Mouse (Mus musculus) layer of hippocampus, postnatal 25 days (tissue): ENCODE measurements at regions not wholly inside any gene's neighbourhood (a gene's known extent, or its start where the extent isn't known, plus 50 kb on each side); places are given as distances from the start of the nearest gene placed in this dataset.

ENCODE experiments used
- DNase-seq, 2 experiments: peaks; one replicate each; pipeline ENCODE4 v3.0.0; 2022; ENCODE audit warnings: mixed read lengths in 2 of 2, low spot score in 1 of 2; ENCODE audit errors: extremely low spot score in 1 of 2

DNA sequence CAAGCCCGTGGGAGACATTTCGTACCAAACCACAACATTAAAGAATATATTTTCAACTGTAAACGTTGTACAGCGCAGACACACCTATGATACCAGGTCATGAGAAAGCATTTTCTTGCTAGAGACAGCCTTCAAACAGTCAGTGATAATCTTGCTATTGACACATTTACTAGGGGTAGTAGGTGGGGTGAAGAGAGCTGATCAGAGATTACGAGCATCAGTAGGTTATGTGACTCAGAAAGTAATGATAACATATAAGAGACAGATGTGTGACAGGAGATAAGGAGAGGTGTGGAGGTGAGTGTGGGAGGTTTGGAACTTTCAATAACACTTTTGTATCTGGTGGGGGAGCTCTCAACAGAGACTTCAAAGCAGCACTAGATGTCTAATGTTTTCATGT is 231.5 kb upstream of the Satb1 start:
- DNase-seq: no peak

DNA sequence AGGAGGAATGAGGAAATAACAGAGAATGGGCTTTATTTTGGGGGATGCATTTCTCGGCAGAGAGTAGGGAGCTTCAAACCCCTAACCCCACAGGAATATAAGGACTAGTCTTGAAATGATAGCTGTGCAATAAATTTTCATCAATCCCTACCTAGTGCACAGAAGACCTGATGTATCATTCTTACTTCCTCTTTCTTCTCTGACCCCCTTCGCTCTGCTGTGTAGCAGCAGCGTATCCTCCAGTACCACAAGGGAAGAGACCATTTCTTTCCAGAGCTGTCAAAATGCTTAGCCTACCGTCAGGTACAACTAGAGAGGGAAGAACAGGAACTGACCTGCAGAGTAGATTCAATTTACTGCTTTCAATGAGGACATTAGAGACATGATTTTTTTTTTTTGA is 230.0 kb upstream of the Satb1 start:
- no peak for DNase-seq

DNA sequence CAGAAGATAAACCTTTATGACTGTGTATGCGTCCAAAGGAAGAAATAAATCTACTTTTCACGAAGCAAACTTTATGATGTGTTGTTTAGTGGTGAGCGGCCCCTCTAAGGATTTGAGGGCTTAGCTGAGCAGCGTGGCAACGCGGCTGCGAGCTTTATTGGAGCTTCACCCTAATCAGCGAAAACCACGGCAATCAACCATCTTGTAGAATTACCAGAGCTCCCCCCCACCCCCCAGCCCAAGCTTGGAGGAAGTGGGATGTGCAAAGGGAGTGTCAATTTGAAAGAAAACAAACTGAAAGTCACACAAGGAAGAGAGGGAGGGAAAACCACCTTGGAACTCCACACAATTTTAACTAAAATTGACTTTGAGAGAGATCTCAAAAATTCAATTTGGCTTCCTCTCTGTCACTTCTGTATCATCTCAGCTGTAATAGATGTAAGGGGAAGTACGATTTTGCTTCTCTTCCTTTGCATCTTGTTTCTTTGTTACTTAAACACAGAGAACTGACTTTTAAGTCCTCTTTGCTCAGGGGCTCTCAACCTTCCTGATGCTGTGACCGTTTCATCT is 229.1 kb upstream of the Satb1 start:
- no peak for DNase-seq

DNA sequence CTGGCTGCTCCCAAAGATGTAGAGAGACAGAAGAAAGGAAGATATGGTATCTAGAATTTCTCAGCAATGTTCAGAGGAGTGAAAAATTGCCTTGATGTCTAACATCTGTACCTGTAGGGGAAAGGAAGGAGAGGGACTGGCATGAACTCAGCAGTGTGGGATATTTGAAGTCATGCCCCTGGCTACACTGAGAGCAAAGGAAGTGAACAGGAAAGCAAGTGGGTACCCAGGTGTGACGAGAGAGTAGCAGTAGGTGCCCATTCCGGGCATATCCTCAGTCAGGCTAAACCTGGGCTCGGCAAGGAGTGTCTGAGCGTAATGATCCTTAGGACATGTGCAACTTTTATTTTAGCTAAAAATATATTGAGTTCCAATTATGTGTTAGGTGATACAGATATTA is 203.4 kb upstream of the Satb1 start:
- no peak for DNase-seq

DNA sequence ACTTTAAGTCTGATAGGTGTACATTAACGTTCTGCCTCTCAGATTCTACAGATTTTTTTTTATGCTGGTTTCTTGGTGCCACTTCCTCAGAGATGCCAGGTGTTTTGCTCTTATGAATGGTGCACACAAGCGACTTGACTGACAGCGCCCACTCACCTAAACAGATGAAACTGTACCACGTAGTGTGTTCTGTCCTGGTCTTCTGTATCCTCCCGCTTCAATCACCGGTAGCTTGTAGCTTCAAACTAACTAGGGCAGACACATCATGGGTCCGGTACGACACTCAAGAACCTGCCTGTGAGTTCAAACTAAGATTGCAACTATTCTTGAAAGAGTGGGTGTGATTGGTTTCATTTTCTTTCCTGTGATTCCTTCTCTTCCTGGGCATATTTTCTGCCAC is 198.0 kb upstream of the Satb1 start:
- no peak for DNase-seq

DNA sequence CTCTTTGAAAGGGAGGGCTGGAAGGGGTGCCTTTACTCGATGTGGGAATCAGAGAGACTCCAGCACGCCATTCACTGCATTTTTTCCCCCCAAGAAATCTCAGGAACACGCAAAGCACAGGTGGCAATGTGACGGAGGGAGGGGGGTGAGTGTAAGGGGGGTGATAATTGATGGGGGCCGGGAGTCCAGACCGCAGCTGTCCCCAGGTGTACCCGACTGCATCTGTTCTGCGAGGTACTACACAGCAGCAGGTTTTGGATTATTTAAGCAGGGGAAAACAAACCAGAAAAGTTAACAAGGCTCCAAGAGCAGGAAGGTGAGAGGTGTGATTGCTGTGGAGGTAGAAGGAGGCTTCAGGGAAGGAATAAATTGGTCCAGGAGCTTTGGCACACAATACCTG is 153.8 kb upstream of the Satb1 start:
- DNase-seq: no peak

DNA sequence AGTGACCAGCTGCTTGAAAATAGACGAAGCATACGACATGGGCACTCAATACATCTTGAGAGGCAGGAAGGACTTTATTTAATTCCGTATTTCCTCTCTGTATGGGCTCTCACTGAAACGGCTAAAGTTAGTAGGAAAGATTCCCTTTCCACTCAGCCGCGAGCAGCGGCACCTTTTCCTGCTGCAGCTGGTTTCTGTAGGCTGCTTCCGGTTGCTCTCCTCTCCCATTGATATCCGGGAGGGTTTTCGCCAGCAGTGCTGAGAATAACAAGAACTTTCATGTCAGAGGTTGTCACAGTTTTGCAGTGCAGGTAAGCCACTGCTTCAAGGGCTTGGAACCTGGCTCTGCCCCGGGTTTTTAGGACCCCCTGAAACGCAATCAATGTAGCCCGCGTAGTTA is 153.1 kb upstream of the Satb1 start:
- DNase-seq: no peak

DNA sequence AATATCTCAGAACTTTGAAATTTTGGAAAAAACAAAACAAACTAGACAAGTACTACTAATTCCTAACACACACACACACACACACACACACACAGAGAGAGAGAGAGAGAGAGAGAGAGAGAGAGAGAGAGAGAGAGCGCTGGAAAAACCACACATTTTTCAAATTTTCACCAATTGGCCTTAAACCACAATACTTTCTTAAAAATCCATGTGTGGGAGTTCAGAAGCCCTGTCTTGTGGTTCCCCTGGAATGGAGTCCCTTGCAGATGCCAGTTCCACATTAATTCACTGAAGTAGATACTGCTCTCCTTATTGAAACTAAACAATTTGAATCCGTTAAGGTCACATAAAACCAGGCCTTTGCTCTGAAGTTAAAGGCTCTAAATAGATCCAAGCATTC is 146.0 kb upstream of the Satb1 start:
- no peak for DNase-seq

DNA sequence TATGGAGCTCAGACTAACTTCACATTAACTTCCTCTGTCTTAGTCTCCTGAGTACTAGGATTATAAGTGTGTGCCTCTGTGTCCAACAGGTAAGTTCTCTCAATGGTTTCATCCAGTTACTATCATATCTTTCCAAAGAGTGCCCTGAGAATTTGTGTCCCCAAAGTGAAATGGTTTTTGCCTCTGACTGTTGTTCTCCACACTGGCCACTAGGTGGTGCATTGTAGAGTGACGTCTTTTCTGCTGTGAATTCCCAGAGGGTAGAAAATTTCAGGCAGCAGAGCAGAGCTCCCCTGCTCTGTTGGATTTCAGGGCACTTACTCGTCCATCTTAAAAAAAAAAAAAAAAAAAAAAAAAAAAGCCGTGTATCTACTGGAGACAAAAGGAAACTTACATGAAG is 138.4 kb upstream of the Satb1 start:
- no peak for DNase-seq

DNA sequence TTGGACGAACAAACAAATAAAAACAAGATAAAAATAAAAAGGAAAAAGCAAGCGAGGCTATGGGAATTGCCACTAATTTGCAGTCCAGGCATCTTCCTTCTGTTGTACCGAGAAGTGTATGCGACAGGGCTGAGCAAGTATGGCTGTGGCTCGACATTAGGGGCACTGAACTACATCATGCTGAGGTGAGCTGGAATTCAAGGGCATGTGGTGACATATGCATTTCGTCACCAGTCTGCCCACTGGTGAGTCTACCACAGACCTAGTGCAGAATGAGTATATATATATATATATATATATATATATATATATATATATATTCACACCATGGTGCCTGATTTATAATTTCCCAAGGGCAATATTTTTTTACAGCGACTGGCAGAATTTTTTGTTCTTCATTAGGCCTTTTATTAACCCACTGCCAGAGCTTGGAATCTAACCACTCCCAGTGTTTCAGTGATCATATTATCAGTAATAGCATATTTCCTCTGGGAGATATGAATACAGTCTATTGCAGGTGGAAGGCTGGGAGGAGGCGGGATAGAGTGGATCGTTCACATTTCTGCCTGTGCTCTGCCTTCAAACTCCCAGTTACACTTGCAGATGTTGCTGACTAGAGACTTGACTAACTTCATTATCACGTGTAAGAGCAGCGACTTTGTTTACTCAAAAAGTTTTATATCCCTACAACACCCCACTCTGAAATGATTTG is 133.6 kb upstream of the Satb1 start:
- no peak for DNase-seq

DNA sequence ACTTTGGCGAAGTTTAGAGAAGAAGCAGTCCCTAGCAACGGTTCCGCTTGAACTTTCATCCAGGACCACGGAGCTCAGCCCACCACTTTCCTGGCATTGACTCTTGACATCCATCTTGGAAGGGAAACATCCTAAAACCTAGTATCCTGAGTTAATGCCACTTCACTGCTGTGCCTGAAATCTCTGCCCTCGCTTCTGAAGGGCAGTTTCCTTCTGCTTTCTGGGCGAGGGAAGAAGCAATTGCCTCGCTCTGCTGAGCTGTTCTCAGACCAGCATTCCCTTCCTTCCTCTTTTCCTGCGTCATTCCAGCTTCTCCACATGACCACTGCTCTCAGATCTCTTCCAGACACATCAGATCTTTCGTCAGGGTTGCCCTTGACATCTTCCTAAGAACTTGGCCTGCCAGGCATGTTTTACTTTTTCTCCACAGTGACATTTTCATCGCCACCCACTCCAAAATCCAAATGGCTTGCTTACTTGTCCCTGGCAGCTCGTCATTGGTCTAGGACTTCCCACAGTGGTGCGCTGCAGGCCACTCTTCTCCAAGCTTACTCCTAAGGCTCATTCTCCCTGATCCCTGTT is 129.5 kb upstream of the Satb1 start:
- no peak for DNase-seq

DNA sequence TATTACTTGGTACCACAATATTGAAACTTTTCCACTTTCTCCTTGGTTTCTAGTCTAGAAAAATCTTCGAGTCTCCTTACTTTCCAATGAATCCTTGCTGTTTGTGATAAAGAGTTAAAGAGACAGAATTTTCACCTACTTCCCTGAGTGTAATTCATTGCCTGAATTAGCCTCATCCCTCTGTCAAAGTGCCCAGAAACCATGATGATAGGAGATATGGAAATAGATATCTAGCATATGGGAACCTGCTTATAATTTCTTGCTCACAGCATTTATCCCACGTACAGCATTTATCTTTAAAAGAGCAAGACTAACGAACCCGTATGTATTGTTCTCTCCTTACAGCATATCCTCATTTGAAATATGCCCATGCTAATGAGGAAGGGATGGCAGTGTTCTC is 128.2 kb upstream of the Satb1 start:
- DNase-seq: no peak

DNA sequence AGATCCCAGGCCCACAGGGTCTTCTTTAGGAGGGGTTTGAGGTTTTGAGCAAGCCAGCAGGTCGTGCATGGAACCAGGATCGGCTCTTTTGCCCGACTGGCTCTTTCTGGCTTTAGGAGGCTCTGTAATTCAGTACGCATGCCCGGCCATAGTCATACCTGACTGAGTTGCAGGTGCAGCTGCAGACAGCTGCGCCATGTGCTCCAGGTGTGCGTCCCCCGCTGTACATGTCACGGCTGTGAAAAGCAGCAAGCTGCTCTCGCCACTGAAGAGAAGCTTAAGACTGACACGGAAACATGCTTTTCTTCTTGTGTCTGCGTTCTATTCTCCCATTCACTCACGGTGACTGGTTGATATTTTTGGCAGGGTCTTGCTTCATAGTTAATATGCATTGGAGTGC is 123.2 kb upstream of the Satb1 start:
- DNase-seq: no peak

DNA sequence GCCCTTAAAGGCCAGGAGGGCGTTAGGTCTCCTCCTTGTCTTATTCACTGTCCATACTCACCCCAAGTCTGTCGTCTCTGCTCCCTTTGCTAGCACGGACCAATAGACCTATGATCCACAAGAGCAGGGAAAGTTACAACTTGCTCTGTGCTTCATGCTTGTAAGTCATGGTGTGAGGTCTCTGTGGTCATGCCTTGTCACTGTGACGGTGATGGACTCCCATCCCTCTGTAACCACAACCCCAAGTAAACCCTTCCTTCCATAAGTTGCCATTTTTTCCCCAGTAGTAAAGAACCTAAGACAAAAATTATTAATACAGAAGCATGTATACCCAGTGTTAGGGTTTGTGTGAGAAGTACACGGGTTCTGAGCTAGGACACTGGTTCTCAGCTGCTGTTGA is 104.6 kb upstream of the Satb1 start:
- DNase-seq: no peak

DNA sequence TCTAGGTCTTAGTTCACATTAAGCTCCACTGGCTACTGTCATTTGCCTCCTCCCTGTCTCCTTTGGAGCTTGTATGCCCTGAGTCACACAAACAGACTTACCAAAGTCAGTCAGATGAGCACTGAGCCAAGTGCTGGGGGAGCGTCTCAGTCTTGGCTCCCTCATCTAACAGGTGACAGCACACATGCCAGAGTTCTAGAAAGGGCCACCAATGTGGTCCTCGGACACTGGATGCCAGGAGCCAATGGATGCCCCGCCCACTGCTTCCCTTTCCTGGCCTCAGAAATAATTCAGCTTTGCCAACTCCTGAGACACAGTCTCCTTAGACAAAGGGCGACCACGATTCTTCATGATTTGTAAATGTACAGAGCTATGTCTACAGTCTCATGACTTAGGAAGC is 103.0 kb upstream of the Satb1 start:
- DNase-seq: no peak

DNA sequence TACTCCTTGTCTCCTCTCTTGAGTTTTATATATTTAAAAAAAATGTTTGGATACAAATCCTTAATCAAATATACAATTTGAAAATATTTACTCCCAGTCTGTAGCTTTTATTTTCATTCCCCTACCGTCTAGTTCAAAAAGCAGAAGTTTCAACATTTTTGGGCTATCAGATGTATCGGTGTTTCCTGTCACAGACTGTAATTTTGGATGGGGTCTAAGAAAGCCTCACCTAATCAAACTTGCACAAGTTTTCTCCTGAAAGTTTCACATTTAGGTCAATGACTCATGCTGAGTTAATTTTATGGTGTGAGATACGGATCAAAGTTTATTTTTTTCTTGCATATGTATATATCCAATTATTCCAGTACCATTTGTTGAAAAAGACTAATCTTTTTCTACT is 93.3 kb upstream of the Satb1 start:
- DNase-seq: no peak

DNA sequence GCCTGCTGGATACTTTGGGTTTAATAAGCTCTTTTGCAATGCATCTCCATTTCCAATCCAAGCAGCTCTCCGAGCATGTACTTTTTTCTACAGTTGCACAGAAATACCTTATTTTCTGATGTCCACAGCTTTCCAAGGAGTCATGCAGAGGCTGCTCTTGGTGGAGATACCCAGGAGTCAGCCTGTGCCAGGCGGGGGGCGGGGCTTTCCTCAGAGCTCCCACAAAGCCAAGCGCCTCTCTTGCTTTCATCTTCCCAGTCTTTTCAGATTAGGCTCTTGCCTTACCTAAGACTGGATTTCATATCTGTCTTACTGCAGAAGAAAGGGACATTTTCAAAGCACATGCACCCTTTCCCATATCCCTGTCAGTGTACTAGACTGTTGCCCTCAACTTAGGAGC is 73.9 kb upstream of the Satb1 start:
- DNase-seq: no peak

DNA sequence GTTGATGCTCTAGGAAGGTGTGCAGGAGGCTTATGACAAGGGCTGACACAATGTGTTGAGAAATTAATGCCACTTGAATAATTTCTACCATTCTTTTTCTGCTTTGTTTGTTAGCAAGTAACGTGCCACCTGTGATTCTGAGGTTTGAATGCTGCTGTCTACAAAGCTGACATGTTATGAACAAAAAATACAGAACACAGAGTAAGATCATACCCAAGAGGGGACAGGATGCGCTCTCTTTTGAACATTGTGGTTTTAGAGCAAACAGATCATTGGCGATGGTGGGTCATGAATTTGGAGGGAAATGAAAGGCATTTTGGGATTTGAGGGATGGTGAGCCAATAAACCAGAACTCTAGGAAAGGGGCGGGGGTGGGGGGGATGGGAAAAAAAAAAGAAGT is 73.3 kb upstream of the Satb1 start:
- DNase-seq: no peak

DNA sequence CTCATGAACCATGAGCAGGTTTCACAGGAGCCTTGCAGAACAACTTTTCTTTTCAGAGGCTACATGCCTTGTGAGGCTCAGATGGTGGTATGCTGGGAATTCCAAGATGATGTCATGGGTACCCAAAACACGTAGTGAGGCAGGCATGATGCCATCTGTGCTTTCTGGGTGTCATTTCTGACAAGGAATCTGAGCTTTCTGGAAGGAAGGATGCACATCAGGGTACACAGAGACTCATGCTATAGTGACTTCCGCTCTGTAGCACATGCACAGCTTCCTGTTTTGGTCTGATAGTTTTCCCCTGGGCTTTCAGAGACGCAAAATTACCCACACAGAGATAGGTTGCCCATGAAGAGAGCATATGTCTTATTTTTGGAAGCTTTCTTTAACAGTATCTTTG is 70.8 kb upstream of the Satb1 start:
- DNase-seq: no peak

DNA sequence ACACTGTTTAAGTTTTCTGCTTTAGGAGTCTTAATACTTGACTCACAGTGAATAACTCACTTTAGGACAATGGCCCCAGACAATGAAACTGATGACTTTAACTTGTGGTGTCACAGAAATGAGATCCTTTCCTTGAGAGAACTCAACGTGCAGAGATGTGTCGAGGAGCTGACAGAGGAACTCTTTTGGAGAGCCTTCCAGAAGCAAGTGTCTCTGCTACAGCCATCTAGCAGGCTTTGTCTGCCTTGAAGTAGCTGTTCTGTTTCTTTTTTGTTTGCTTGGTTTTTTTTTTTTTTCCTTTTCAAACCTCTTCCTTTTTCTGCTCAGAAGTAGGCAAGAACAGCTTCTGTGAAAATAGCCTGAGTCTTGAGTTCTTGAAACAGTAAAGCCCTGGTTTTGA is 66.3 kb upstream of the Satb1 start:
- no peak for DNase-seq

DNA sequence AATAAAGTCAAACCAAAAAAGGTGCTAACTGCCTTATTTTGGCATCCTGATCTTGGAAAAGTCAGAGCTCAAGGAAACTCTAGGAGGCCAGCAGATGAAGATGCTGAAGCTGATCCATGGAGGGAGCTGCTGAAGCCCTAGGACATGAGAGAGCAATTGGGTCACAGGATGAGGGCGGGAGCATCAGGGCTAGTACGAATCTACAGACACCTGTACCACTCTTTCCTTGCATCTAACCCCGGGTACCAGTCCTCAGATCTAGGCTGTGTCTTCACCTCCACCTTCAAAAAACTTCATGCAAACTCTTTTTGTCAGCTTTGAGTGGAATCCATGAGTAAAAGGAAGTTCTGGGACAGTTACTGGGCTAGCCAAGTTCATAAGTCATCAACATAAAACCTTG is 63.1 kb upstream of the Satb1 start:
- no peak for DNase-seq

DNA sequence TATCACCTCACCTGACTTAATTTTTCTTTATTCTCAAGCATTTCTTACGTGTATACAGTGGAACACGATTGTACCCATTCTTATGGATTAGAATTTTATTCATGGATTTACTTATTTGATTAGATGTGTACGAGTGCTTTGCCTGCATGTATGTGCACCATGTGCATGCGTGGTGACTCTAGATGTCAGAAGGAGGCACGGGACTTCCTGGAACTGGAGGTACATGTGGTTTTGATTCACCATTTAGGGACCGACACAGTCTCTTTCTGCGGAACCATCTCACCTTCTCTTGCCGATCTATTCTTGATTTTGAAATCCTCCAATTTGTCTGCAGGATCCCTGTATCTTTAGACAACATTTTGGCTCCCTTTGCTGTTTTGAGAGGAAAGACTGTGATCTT is 61.2 kb upstream of the Satb1 start:
- DNase-seq: no peak

DNA sequence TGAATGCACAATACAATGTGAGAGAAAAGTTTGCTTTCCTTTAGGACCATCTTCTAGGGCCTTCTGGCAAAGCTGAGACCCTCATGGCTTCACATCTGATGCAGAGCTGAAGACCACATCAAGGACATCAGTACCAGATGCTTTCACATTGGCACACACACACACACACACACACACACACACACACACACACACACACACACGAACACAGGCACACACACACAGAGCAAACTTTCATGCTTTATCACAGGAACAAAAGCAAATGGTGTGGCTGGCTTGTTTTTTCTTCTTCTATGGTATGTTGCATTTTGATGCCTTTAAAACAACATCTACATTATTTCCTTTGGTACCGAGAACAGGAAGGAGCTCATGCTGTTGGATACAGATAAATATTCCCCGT is 59.8 kb upstream of the Satb1 start:
- no peak for DNase-seq
